Mouse (Mus musculus) B cell, adult 2 months (primary cell): ENCODE results near the gene Lss.
A peak's percentile ranks its signal among the peaks of the same experiment; 100 is the strongest.

Source experiments
- DNase-seq, 2 experiments: peaks; one replicate each; pipeline ENCODE4 v3.0.0; 2022

The Lss gene

GRCm38 (mm10) chr10:76531375-76531774 lies at the start of gene Lss:
Lss (plus strand) TSS chr10:76531588.
- DNase-seq = peak; percentile 98 to 99

DNA sequence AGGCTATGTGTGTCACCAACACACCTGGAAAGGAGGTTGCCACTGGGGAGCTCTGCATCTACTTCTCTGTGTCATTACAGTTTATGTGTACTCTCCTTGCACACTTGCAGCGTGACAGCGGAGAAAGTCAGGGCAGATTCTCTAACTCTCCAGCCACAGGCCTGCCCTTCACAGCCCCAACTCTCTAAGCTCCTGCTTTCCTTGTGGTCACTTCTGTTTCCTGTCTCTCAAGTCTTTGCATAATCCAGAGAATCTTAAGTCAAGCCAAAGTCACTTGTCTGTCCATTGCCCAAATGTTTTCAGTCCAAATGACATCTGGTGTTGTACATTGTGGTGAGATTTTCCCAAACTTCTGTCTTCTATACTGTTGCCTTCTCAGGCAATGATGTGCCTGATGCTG lies 45.1 kb upstream of the Lss start:
- no peak for DNase-seq

GRCm38 (mm10) chr10:76488265-76488664 lies 43.1 kb upstream of the Lss start:
- DNase-seq = no peak

- DNase-seq = no peak
Measured at GRCm38 (mm10) chr10:76489205-76489604, 42.2 kb upstream of the Lss start.

GRCm38 (mm10) chr10:76493527-76493926 lies 37.9 kb upstream of the Lss start:
- no peak for DNase-seq

- no peak for DNase-seq
Measured at GRCm38 (mm10) chr10:76495501-76495900, 35.9 kb upstream of the Lss start.

DNA sequence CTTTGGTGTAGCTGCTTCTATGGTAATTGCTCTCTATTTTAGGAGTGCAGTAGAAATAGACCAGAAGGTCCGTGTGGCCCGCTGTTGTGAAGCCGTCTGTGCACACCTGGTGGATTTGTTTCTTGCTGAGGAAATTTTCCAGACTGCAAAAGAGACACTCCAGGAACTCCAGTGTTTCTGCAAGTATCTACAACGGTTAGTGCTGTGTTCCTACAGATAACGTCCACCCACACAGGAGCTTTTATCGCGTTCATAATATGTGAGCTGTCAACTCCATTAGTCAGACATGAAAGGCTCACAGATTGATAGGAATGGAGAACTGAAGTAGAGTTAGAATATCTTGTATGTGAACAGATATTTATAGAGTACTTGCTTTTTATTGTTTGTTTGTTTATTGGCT lies 35.0 kb upstream of the Lss start:
- DNase-seq = no peak

DNA sequence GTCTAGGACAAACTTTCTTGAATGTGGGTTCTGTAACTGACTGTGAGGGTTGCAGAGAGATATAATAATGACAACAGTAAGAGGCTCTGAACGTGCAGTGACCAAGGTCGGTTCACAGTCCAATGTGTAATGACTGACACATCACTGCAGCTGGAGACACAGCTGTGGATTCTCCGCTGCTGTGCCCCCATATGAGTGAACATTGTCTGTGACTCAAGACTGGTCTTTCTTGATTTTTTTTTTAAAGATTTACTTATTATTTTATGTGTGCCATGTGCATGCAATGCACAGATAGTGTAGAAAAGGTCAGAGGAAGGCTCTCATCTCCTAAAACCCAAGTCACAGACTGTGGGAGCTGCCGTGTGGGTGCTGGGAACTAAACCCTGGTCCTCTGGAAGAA lies 33.9 kb upstream of the Lss start:
- no peak for DNase-seq

- DNase-seq = no peak
Measured at GRCm38 (mm10) chr10:76504271-76504943, 27.0 kb upstream of the Lss start.

DNA sequence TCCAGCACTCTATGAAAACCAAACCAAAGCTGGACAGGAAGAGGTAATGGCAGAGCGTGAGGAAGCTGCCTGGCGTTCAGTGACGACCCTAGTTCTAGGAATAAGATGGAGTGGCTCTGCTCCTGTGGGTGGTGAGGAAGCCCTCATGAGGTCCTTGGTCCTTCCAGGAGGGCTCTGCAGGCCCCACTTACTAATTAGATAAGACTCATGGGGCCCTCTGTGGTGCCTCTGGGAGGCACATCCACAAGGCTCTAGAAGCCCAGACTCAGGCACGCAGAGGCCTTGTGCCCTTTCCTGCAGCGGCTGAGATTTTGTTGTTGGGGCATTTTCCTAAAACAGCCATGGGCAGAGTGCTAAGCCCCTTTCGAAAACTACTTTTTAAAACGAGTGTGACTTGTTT lies 25.5 kb upstream of the Lss start:
- DNase-seq = no peak

DNA sequence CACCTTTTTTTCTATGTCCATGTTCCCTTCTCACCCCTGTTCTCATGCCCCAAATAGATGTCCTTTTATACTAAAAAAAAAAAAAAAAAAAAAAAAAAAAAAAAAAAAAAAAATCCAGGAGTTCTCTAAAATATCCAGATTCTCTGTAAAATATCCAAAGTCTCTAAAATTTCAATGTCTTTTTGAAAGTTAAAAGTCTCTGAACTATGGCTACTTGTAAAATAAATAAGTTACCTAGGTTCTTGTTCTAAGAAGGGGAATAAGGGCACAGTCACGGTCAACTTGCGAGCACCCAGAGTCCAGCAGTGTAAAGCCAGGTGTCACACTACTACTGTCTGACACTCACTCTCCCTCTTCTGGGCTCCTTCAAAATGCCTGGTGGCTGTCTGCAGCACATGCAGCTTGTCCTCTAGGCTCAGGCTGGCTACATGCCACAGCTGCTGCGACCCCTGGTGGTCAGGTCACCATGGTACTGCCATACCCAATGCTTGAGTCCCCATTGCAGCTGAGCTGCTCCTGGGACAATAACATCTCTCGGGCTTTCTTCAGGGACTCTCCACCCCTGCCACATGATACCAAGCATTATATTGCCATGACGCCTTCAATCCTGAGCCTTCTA lies 18.3 kb upstream of the Lss start:
- peak; percentile 88 to 90 for DNase-seq

GRCm38 (mm10) chr10:76530922-76531321 lies 466 bp upstream of the Lss start:
- DNase-seq = no peak

- no peak for DNase-seq
Measured at GRCm38 (mm10) chr10:76531828-76532227, 440 bp downstream of the Lss start.

GRCm38 (mm10) chr10:76535526-76535925 lies 4.1 kb downstream of the Lss start:
- no peak for DNase-seq

DNA sequence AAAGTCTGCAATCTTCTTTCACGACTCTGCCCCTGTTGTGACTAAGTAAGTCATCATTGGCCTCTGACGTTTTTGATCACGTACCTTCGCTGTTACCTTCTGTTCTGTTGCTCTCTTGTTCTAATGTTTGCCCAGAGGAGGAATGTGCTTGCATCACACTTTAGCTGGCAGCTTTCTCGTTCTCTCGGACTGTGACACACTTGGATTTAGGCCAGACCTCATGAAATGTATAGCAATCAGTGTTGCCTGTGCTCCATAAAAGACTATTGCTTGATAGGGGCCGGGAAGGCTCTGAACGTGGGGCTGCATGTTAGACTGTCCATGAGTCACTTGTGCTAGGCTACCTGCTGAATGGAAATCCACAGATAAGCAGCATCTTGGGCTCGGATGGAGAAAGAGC lies 6.2 kb downstream of the Lss start:
- DNase-seq = no peak

DNA sequence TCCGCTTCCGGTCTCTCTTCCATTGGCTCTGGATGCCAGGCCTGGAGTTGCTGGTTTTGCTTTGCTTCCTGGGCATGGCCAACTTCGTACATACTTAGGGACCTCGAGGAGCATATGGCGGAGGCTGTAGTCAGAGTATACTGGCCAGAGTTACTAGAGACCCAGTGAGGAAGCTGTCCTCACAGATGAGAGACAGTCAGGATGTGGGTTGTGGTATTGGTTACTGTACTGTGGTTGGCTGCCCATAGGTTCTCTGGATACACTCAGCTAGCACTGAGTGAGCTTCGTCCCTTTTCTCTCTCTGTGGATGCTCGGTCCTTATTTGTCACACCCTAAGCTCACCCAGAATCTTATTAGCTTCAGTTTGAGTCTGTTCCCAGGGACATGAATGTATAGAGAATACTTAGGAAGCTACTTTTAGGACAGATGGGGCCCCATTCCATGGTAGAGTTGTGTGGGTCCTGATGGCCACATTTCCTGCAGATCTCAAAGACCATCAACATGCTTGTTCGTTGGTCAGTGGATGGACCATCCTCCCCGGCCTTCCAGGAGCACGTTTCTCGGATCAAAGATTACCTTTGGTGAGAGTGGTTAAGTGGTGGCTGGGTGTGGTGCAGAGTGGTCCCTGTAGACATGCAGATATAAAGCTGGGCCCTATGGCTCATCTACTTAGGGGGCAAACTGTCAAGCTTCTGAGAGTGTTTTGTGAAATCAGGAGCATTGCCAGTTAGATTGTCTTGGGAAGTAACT lies 10.1 kb downstream of the Lss start:
- no peak for DNase-seq

GRCm38 (mm10) chr10:76542636-76543375 lies 11.4 kb downstream of the Lss start:
- DNase-seq = peak; percentile 10 to 30

DNA sequence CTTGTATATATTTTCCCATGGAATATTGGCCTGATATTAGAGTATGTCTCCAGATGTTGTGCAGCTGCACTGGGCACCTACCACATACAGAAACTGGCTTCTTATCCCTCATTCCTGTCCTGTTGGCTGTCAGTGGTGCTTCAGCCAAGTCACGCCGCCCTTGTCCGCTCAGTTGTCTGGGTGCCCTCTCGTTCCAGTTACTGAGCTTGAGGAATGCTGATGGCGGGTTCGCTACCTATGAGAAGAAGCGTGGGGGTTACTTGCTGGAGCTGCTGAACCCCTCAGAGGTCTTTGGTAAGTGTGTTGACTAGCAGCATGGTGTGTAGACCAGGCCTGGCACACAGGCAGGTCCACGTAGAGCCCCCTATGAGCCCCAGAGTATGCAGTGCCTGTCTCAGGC lies 15.2 kb downstream of the Lss start:
- no peak for DNase-seq

DNA sequence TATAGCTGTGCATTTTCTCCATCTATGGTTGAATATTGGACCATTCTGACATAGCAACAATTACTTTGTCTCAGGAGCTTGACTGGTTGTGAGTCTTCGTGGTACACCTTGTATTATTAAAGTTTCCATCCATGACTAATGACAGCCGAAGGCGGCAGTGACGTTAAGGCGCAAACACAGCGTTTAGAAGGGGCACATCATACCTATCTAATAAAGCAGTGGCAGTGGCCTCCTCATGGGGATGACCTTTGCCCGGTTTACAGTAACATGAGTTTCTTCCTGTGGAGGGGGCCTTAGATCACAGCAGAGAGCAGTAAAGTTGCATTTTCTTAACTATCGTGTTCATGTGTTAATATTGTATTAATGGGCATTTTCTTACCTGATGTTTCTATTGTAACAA lies 16.8 kb downstream of the Lss start:
- no peak for DNase-seq

GRCm38 (mm10) chr10:76550458-76550857 lies 19.1 kb downstream of the Lss start:
- DNase-seq = no peak

- no peak for DNase-seq
Measured at GRCm38 (mm10) chr10:76551556-76551955, 20.2 kb downstream of the Lss start.

DNA sequence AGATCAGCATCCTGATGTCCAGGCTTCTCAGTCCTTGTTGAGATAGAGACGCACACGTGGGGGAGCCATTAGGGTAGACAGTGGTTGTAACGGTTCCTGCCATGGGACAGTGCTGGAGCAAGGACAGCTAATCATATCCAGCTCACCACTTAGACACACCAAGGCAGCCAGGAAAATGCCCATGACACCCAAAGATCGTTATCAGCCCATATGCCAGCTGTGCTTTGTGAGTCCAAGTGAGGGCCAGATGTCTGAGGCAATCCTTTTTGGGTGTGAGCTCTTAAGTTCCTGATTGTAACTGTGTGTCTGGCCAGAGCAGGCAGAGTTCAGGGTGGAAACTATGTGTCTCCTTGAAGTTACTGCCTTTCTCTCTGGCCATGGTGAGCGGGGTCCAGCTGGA lies 22.7 kb downstream of the Lss start:
- no peak for DNase-seq

DNA sequence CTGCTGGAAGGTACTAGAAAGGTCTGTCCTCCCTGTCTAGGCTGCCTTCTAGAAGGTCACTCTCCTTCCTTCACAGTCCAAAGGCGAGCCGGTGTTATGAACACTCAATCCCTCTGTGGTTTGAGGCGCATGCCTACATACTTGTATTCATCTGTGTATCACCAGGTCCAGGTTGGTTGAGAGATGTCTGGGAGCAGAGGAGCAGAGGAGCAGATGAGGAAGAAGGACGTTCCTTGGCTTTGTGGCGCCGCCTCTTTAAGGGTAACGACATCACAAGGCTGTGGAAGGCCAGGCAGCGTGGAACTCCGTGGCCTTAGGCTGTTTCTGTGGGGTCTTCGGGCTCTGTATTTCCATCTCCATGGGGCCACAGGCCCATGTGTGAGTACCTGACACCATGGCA lies 30.6 kb downstream of the Lss start, which contains the start of gene Spatc1l:
TSS of gene Spatc1l (plus strand) at position 301 of the 400 bp plus-strand sequence.
- DNase-seq = no peak
